Mouse (Mus musculus) G1E (cell line): Measurements from ENCODE around the gene Rpn2. TPM values are rescaled to one million over a fixed set of nuclear protein-coding genes. Genes with fewer than 3 reads are reported as not detected.

Source experiments
- ATAC-seq: 2 replicates; pipeline ENCODE4 v1.8.0; 2016; ENCODE audit warnings: mild to moderate bottlenecking; ENCODE audit not compliant: insufficient number of reproducible peaks, poor library complexity, low FRiP score, severe bottlenecking; ENCODE audit errors: extremely low read depth
- DNase-seq: peaks from one replicate; pipeline ENCODE4 v3.0.0; 2012; ENCODE audit warnings: low spot score
- H3K27me3 ChIP-seq: 2 replicates; pipeline ENCODE4 v1.6.1; 2012; ENCODE audit warnings: mild to moderate bottlenecking, low read length, inconsistent platforms; ENCODE audit not compliant: insufficient read depth
- H3K36me3 ChIP-seq: replicated peaks from 2 replicates; pipeline ENCODE3; 2012; ENCODE audit warnings: mild to moderate bottlenecking, inconsistent platforms
- H3K4me1 ChIP-seq: 2 replicates; pipeline ENCODE4 v1.6.1; 2012; ENCODE audit warnings: low read depth, low read length, inconsistent platforms, mixed read lengths; ENCODE audit not compliant: insufficient read depth
- H3K4me3 ChIP-seq: 2 replicates; pipeline ENCODE4 v1.5.1; 2012; ENCODE audit warnings: low read depth, mild to moderate bottlenecking, inconsistent platforms, low read length, moderate library complexity, mixed read lengths
- H3K9me3 ChIP-seq: replicated peaks from 2 replicates; pipeline ENCODE4 v1.6.1; 2012; ENCODE audit warnings: inconsistent platforms
- CTCF ChIP-seq: IDR thresholded peaks from 2 replicates; pipeline ENCODE4 v1.5.1; 2012; ENCODE audit warnings: low read depth, low read length, inconsistent platforms, mixed read lengths
- GATA1 ChIP-seq: IDR thresholded peaks from 2 replicates; pipeline ENCODE4 v1.6.1; 2012; ENCODE audit warnings: borderline replicate concordance, low read length, inconsistent platforms, mixed read lengths
- GATA2 ChIP-seq: IDR thresholded peaks from 2 replicates; pipeline ENCODE4 v1.6.1; 2012; ENCODE audit warnings: low read depth, low read length, inconsistent platforms, borderline replicate concordance
- POLR2AphosphoS5 ChIP-seq: IDR thresholded peaks from 2 replicates; pipeline ENCODE4 v1.6.1; 2012; ENCODE audit warnings: low read depth, low read length, inconsistent platforms; ENCODE audit not compliant: insufficient replicate concordance
- TAL1 ChIP-seq: conservative IDR thresholded peaks from 2 replicates; pipeline ENCODE4 v1.6.1; 2012; ENCODE audit warnings: low read depth, low read length, inconsistent platforms, mixed read lengths
- polyA plus RNA-seq: library from polyadenylated mRNA; stranded (reverse); fragments of >175 nt; gene quantifications from 2 replicates; pipeline ENCODE4 v1.2.3, GENCODE M21; 2012
- total RNA-seq, 2 experiments: library from RNA; stranded (forward) in 1 of 2; stranded (reverse) in 1 of 2; fragments of 200-1000 nt in 1 of 2; fragments of >200 nt in 1 of 2; fragmentation: Nextera tagmentation in 1 of 2; gene quantifications; 2 replicates each; pipeline ENCODE4 v1.2.3; 2014 to 2017

Gene Rpn2
- total and polyA plus RNA-seq, 3 experiments, result 110 to 213 (median 156) TPM

- peaks cover 14% of the 10 kb centered on the region for H3K27me3 ChIP-seq
- DNase-seq (no peak), ATAC-seq (no peak)
- TF ChIP-seq CTCF, result no peak
- TF ChIP-seq TAL1, result no peak
- TF ChIP-seq GATA1, result no peak
- TF ChIP-seq GATA2, result no peak
- TF ChIP-seq POLR2AphosphoS5, result no peak
- no peaks in the 10 kb centered on the region for H3K36me3 ChIP-seq
- peaks cover 5% of the 10 kb centered on the region for H3K9me3 ChIP-seq
- no peak overlapping the region for H3K4me3 ChIP-seq
- H3K4me1 ChIP-seq, result peaks cover 2% of the 10 kb centered on the region; the same call in 1 of the 2 replicates
Observed at GRCm38 (mm10) chr2:157354106-157354505, 75.3 kb downstream of the Rpn2 start.

GRCm38 (mm10) chr2:157360028-157360427 is 81.2 kb downstream of the Rpn2 start:
- Histone ChIP-seq H3K4me3 (no peak overlapping the region), H3K9me3 (peaks cover 5% of the 10 kb centered on the region), H3K36me3 (no peaks in the 10 kb centered on the region), H3K27me3 (peaks cover 21% of the 10 kb centered on the region), H3K4me1 (peaks cover 16% of the 10 kb centered on the region)
- no peak for ATAC-seq
- TF ChIP-seq TAL1, result no peak
- no peak for TF ChIP-seq GATA2
- TF ChIP-seq POLR2AphosphoS5, result no peak
- no peak for TF ChIP-seq GATA1
- no peak for DNase-seq

GRCm38 (mm10) chr2:157363031-157363430 is 84.2 kb downstream of the Rpn2 start:
- ATAC-seq (no peak), DNase-seq (no peak)
- no peak overlapping the region for H3K4me3 ChIP-seq
- peaks cover 23% of the 10 kb centered on the region for H3K4me1 ChIP-seq
- peaks cover 21% of the 10 kb centered on the region for H3K27me3 ChIP-seq
- no peaks in the 10 kb centered on the region for H3K9me3 ChIP-seq
- H3K36me3 ChIP-seq, result no peaks in the 10 kb centered on the region
- TF ChIP-seq GATA1, result no peak
- TF ChIP-seq POLR2AphosphoS5, result no peak
- no peak for TF ChIP-seq CTCF
- no peak for TF ChIP-seq TAL1
- no peak for TF ChIP-seq GATA2

GRCm38 (mm10) chr2:157366762-157367161 is 87.9 kb downstream of the Rpn2 start:
- Histone ChIP-seq H3K36me3 (peaks cover 30% of the 10 kb centered on the region), H3K4me1 (peaks cover 36% of the 10 kb centered on the region), H3K9me3 (no peaks in the 10 kb centered on the region), H3K27me3 (peaks cover 16% of the 10 kb centered on the region), H3K4me3 (peak overlapping the region; percentile 90)
- DNase-seq (peak; percentile 36), ATAC-seq (peak; percentile 36; the same call in 1 of the 2 replicates)
- TF ChIP-seq GATA2 (no peak), POLR2AphosphoS5 (no peak), TAL1 (no peak)

- Histone ChIP-seq H3K4me1 (peaks cover 31% of the 10 kb centered on the region), H3K9me3 (no peaks in the 10 kb centered on the region), H3K4me3 (peak within 1 kb of the TSS; percentile 90), H3K27me3 (peaks cover 12% of the 10 kb centered on the region), H3K36me3 (peaks cover 36% of the 10 kb centered on the region)
- ATAC-seq (peak; percentile 77), DNase-seq (peak; percentile 89)
- no peak for TF ChIP-seq CTCF
- no peak for TF ChIP-seq POLR2AphosphoS5
- TF ChIP-seq GATA2, result no peak
- TF ChIP-seq GATA1, result no peak
- TF ChIP-seq TAL1, result no peak
Observed at GRCm38 (mm10) chr2:157367184-157367893, 88.5 kb downstream of the Rpn2 start, which contains the start of gene Manbal. TSS of gene Manbal (plus strand) at chr2:157367594.

- ATAC-seq, result 0 out of 2 replicates have a peak, but pooled peaks have one; percentile 17
- TF ChIP-seq POLR2AphosphoS5 (no peak), TAL1 (no peak)
- H3K4me3 ChIP-seq, result peak overlapping the region; percentile 90
- H3K9me3 ChIP-seq, result no peaks in the 10 kb centered on the region
- peaks cover 9% of the 10 kb centered on the region for H3K27me3 ChIP-seq
- peaks cover 27% of the 10 kb centered on the region for H3K4me1 ChIP-seq
- DNase-seq, result peak; percentile 21
- H3K36me3 ChIP-seq, result peaks cover 43% of the 10 kb centered on the region
Observed at GRCm38 (mm10) chr2:157367991-157368390, 89.2 kb downstream of the Rpn2 start.

GRCm38 (mm10) chr2:157371696-157372095 is 92.9 kb downstream of the Rpn2 start:
- H3K27me3 ChIP-seq, result no peaks in the 10 kb centered on the region
- TF ChIP-seq GATA2, result no peak
- TF ChIP-seq TAL1, result no peak
- TF ChIP-seq GATA1, result no peak
- TF ChIP-seq POLR2AphosphoS5, result no peak
- TF ChIP-seq CTCF, result no peak
- H3K36me3 ChIP-seq, result peaks cover 73% of the 10 kb centered on the region
- H3K9me3 ChIP-seq, result peaks cover 6% of the 10 kb centered on the region
- no peak overlapping the region for H3K4me3 ChIP-seq
- ATAC-seq, result no peak
- DNase-seq, result no peak
- peaks cover 28% of the 10 kb centered on the region for H3K4me1 ChIP-seq
